Mouse (Mus musculus): ENCODE measurements around the gene Bnip3.

Gene Bnip3

GRCm38 (mm10) chr7:138909277-138910192 is at the start of gene Bnip3:
Gene Bnip3, minus strand, starts transcription at chr7:138909519.
- DNase-seq (ENCODE audit: low read depth), result peak; percentile 87

- DNase-seq (ENCODE audit: low read depth), result no peak
Measured at GRCm38 (mm10) chr7:138957106-138957505, 47.8 kb upstream of the Bnip3 start.

GRCm38 (mm10) chr7:138955787-138956186 is 46.5 kb upstream of the Bnip3 start:
- DNase-seq (ENCODE audit: low read depth), result no peak

GRCm38 (mm10) chr7:138948309-138948708 is 39.0 kb upstream of the Bnip3 start:
- DNase-seq (ENCODE audit: low read depth), result no peak

- DNase-seq (ENCODE audit: low read depth), result no peak
Measured at GRCm38 (mm10) chr7:138947741-138948140, 38.4 kb upstream of the Bnip3 start.

GRCm38 (mm10) chr7:138945668-138946067 is 36.3 kb upstream of the Bnip3 start:
- no peak for DNase-seq (ENCODE audit: low read depth)

- no peak for DNase-seq (ENCODE audit: low read depth)
Measured at GRCm38 (mm10) chr7:138942301-138942700, 33.0 kb upstream of the Bnip3 start.

GRCm38 (mm10) chr7:138941571-138941970 is 32.3 kb upstream of the Bnip3 start:
- DNase-seq (ENCODE audit: low read depth), result no peak

GRCm38 (mm10) chr7:138940612-138941461 is 31.5 kb upstream of the Bnip3 start, which contains the start of gene Jakmip3:
Gene Jakmip3, plus strand, starts transcription at chr7:138940730.
- DNase-seq (ENCODE audit: low read depth), result no peak

- no peak for DNase-seq (ENCODE audit: low read depth)
Measured at GRCm38 (mm10) chr7:138940256-138940611, 30.9 kb upstream of the Bnip3 start.

GRCm38 (mm10) chr7:138938991-138939390 is 29.7 kb upstream of the Bnip3 start:
- DNase-seq (ENCODE audit: low read depth), result no peak

GRCm38 (mm10) chr7:138934523-138934922 is 25.2 kb upstream of the Bnip3 start:
- no peak for DNase-seq (ENCODE audit: low read depth)

- no peak for DNase-seq (ENCODE audit: low read depth)
Measured at GRCm38 (mm10) chr7:138928456-138928855, 19.1 kb upstream of the Bnip3 start.

- peak; percentile 50 for DNase-seq (ENCODE audit: low read depth)
Measured at GRCm38 (mm10) chr7:138923756-138924425, 14.6 kb upstream of the Bnip3 start.

GRCm38 (mm10) chr7:138921611-138922010 is 12.3 kb upstream of the Bnip3 start:
- no peak for DNase-seq (ENCODE audit: low read depth)

GRCm38 (mm10) chr7:138919156-138919944 is 10.0 kb upstream of the Bnip3 start:
- DNase-seq (ENCODE audit: low read depth), result peak; percentile 40

GRCm38 (mm10) chr7:138913616-138914015 is 4.3 kb upstream of the Bnip3 start:
- no peak for DNase-seq (ENCODE audit: low read depth)

GRCm38 (mm10) chr7:138910193-138910562 is 859 bp upstream of the Bnip3 start:
- DNase-seq (ENCODE audit: low read depth), result no peak

GRCm38 (mm10) chr7:138908768-138909276 is 497 bp downstream of the Bnip3 start:
- no peak for DNase-seq (ENCODE audit: low read depth)

GRCm38 (mm10) chr7:138907976-138908375 is 1.3 kb downstream of the Bnip3 start:
- DNase-seq (ENCODE audit: low read depth), result no peak

- no peak for DNase-seq (ENCODE audit: low read depth)
Measured at GRCm38 (mm10) chr7:138907043-138907442, 2.3 kb downstream of the Bnip3 start.
